Mouse (Mus musculus): Measurements from ENCODE around the gene Ccnt1.

Ccnt1 gene

GRCm38 (mm10) chr15:98570873-98571538, at the start of gene Ccnt1, which contains the start of gene 4930415O20Rik:
Ccnt1 (minus strand) TSS chr15:98570923.
4930415O20Rik (plus strand) TSS chr15:98571004.
- DNase-seq (ENCODE audit: low read depth): peak; percentile 55

- DNase-seq (ENCODE audit: low read depth): peak; percentile 79
Measured at GRCm38 (mm10) chr15:98617176-98617537, 46.4 kb upstream of the Ccnt1 start.

GRCm38 (mm10) chr15:98616362-98617175, 45.8 kb upstream of the Ccnt1 start:
- no peak for DNase-seq (ENCODE audit: low read depth)

GRCm38 (mm10) chr15:98615751-98616150, 45.0 kb upstream of the Ccnt1 start:
- DNase-seq (ENCODE audit: low read depth): no peak

GRCm38 (mm10) chr15:98614971-98615370, 44.2 kb upstream of the Ccnt1 start:
- DNase-seq (ENCODE audit: low read depth): no peak

GRCm38 (mm10) chr15:98614551-98614950, 43.8 kb upstream of the Ccnt1 start:
- DNase-seq (ENCODE audit: low read depth): no peak

- DNase-seq (ENCODE audit: low read depth): no peak
Measured at GRCm38 (mm10) chr15:98612229-98612628, 41.5 kb upstream of the Ccnt1 start.

GRCm38 (mm10) chr15:98610131-98610633, 39.5 kb upstream of the Ccnt1 start:
- DNase-seq (ENCODE audit: low read depth): no peak

GRCm38 (mm10) chr15:98609331-98610130, 38.8 kb upstream of the Ccnt1 start, which contains the start of gene Adcy6:
Adcy6 (minus strand) TSS chr15:98610076.
- DNase-seq (ENCODE audit: low read depth): peak; percentile 68

- peak; percentile 52 for DNase-seq (ENCODE audit: low read depth)
Measured at GRCm38 (mm10) chr15:98608784-98609250, 38.1 kb upstream of the Ccnt1 start.

- DNase-seq (ENCODE audit: low read depth): no peak
Measured at GRCm38 (mm10) chr15:98608058-98608783, 37.5 kb upstream of the Ccnt1 start.

GRCm38 (mm10) chr15:98607557-98607956, 36.8 kb upstream of the Ccnt1 start:
- no peak for DNase-seq (ENCODE audit: low read depth)

GRCm38 (mm10) chr15:98606739-98607138, 36.0 kb upstream of the Ccnt1 start:
- DNase-seq (ENCODE audit: low read depth): no peak

GRCm38 (mm10) chr15:98606051-98606536, 35.4 kb upstream of the Ccnt1 start:
- DNase-seq (ENCODE audit: low read depth): no peak

GRCm38 (mm10) chr15:98604041-98604575, 33.4 kb upstream of the Ccnt1 start:
- no peak for DNase-seq (ENCODE audit: low read depth)

- no peak for DNase-seq (ENCODE audit: low read depth)
Measured at GRCm38 (mm10) chr15:98602921-98603458, 32.3 kb upstream of the Ccnt1 start.

- no peak for DNase-seq (ENCODE audit: low read depth)
Measured at GRCm38 (mm10) chr15:98602191-98602881, 31.6 kb upstream of the Ccnt1 start.

- no peak for DNase-seq (ENCODE audit: low read depth)
Measured at GRCm38 (mm10) chr15:98601832-98602190, 31.1 kb upstream of the Ccnt1 start.

- DNase-seq (ENCODE audit: low read depth): no peak
Measured at GRCm38 (mm10) chr15:98600036-98600709, 29.4 kb upstream of the Ccnt1 start.

- DNase-seq (ENCODE audit: low read depth): no peak
Measured at GRCm38 (mm10) chr15:98596609-98597008, 25.9 kb upstream of the Ccnt1 start.
